Mouse (Mus musculus) heart, postnatal 36 days (tissue): ENCODE data around the gene Plcg1. TPM values are rescaled to one million over a fixed set of nuclear protein-coding genes. Genes with fewer than 3 reads are reported as not detected.
A peak's percentile ranks its signal among the peaks of the same experiment; 100 is the strongest.

Experiments used
- DNase-seq, 2 experiments: peaks; one replicate each; pipeline ENCODE4 v3.0.0; 2021 to 2022
- intact Hi-C: fragments of 180-260 bp; cut with DNase I; formaldehyde crosslinking; loops from one replicate; pipeline ENCODE4 v1.15.1; 2025
- total RNA-seq, 2 experiments: library from RNA; stranded (reverse); gene quantifications; 2 replicates each; pipeline ENCODE4 v1.2.3; 2021

Gene Plcg1
- total RNA-seq, 2 experiments from 2014 or later: 56.7 to 73.1 TPM

DNA sequence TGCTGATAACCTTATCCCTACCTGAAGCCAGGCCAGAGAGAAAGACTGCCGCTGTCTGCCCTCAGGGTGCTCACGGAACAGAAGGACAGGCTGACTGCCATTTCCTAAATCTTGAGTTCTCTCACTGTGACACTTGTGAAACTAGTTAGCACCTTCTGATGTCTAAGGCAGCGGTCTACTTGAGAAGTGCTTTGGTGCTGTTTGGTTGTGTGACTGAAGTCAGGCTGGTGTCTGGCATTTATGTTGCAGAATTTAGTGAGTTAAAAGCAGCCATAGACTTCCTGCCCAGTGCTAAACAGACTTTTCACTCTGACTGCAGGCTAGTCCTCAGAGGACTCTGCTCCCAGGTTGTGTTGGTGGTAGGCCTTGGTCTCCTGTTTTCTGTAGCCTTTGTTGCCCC is 3.2 kb downstream of the Plcg1 start:
- DNase-seq: no peak
- intact Hi-C loops: loop anchor here (2.0 kb wide), 1 partner anchor 26 kb away; no protein-coding TSS in a partner anchor

DNA sequence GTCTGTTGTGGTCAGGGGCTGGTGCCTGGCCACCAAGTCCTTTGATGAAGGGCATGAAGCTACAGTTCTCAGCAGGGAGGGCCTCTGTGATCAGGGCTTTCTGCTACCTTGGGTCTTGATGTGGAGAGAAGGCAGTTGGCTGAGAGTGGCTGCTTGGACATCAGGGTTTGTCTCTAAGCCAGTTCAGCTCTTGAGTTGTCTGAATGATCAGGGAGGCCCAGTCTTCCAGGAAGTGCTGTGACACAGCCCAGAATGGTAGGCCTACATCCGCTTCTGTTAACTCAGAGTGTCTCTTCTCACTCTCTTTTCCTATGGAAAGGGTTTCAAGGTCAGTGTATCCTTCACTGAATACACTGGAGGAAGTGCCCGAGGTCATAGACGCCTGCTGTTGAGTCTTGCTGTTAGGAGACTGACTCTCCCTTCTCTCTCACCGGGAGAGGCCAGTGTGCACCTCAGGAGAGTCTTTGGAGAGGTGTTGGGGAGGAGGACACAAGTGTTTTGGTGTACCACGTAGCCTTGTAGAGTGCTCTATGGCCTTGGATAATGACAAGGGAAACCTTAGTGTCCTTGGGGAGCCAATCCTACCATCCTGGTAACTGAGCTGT is 4.7 kb downstream of the Plcg1 start:
- intact Hi-C loops: loop anchor here (2.0 kb wide), 1 partner anchor 25 kb away; no protein-coding TSS in a partner anchor

DNA sequence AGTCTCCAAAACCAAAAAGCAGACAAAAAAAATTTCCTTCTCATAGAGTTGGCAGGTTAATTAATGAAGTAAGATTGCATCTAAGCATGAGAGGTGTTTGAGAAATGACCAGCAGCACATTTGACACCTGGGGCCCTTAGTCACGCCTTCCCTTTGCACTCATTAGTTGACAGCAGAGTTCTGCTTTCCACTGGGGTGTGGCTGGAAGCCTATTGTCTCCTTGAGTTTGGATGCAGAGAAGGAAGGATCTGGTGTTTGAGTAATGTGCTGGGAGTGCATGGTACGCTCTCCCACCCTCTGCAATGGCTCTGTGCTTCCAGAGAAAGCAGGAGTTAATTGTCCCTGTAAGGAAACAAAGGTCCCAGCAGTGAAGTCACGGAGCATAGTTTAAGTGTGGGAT is 5.4 kb downstream of the Plcg1 start:
- DNase-seq: no peak
- intact Hi-C loops: no loop called here

More for the DNA sequence above, 4.7 kb downstream of the Plcg1 start:
- DNase-seq: no peak

DNA sequence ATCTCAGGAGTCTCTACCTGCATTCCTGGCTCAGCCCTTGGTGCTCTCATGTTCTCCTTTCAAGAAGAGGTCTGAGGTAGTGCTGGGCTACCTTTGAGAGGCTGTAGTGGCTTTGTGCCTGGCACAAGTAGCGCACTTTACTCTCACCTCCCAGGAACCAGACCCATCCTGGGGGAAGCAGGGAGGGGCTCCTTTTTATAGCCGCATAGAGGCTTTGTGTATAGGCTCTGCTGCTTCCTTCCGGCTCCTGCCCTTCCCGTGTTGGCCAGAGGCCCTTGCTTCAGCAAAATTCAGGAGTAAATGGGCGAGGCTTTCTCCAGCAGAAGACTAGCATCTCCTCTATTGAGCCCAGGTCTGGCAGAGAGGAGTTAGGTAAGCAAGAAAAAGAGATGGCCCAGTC is 7.3 kb downstream of the Plcg1 start:
- no peak for DNase-seq
- intact Hi-C loops: no loop called here

DNA sequence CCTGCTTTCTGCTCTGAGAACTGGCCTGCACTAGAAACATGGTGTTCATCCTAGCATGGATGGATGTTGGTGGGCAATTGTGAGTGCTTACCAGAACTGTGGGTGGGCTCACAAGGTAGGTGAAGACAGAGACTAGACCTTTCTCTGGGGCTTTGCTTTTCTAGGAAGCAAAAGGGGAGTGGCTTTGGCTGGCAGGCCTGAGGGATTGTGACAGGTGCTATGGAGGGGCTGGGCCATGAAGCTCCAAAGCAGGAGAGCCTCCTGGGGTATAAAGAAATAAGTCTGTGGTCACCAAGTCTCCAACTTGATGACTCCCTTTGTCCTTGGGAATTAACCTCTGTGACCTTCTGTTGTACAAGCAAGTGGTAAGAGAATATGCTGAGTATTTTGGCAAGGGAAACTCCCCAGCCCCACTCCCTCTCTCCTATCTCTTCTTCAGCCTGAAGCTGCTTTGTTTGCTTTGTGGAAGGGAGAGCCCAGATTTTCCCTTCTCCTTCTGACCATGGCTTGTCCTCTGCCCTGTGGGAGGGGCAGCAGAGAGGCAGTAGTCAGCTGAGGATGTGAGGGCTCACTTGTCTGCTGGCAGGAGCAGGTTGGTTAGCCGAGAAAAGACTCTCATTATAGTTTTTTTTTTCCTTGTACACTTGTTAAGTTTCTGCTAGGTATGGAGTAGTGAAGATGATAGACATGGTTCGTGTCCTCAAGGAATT is 8.7 kb downstream of the Plcg1 start:
- DNase-seq: no peak
- intact Hi-C loops: no loop called here

DNA sequence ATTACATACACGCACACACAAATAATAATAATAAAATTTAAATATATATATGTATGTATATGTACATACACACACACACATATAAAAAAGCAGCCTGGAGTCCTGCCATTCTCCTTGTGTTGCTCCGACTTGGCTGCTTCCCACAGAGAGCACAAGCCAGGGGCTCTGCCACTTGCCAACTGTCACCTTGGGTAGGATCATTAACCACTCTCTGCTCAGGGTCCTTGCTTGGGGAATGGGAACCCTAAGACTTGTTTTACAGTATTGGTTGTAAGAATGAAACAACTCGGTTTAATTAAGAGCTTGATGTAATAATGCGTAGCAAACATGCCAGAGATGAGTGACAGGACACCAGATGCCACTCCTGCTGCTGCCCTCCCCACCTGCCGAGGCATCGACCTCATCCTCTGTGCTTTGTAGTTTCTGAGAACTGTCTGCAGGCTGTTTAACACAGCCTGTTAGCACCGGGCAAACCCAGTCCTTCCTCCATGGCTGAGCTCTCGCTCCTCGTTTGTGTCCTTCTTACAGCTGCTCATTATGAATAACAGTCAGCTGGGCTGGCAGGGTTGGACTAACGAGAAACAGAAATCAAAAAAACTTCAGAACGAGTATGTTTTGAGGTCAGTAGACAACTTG is 9.5 kb downstream of the Plcg1 start:
- no peak for DNase-seq
- intact Hi-C loops: no loop called here

DNA sequence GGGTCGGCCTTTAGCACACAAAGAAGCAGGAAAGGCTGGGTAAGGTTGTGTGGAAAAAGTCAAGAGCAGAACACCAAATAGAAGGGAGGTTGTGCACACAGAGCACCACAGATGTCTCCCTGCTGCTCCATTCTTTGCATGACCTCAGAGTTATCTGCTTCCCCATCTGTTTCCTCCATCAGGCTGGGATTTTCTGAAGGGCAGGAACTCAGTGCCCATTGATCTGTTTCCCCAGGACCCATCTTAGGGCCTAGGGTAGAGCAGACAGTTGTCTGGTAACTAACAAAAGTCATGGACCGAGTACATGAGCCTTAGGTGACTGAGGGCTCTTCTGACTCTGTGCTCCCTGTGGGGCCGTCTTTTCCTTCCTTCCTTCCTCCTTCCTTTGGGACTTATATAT is 10.5 kb downstream of the Plcg1 start:
- intact Hi-C loops: no loop called here
- no peak for DNase-seq

DNA sequence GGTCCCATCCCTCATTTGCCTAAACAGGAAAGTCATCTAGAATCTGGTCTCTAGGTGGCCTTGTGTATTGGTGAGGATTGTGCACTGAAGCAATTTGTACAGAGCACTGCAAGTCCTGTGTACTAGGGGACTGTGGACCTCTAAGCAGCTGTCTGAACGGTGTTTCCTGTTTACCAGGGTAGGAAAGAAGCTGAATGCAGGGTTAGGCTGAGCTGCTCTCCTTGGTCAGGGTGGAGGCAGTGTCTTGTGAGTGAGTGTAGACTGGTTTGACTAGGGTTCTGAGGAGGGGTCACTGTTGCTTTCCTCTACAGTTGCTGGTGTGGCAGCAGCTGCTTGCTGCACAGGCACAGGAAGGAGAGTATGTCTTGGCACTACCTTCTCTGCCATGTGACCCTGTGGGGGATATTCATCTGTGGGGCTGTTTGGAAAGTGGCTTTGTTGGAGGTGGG is 11.1 kb downstream of the Plcg1 start:
- DNase-seq: no peak
- intact Hi-C loops: no loop called here

DNA sequence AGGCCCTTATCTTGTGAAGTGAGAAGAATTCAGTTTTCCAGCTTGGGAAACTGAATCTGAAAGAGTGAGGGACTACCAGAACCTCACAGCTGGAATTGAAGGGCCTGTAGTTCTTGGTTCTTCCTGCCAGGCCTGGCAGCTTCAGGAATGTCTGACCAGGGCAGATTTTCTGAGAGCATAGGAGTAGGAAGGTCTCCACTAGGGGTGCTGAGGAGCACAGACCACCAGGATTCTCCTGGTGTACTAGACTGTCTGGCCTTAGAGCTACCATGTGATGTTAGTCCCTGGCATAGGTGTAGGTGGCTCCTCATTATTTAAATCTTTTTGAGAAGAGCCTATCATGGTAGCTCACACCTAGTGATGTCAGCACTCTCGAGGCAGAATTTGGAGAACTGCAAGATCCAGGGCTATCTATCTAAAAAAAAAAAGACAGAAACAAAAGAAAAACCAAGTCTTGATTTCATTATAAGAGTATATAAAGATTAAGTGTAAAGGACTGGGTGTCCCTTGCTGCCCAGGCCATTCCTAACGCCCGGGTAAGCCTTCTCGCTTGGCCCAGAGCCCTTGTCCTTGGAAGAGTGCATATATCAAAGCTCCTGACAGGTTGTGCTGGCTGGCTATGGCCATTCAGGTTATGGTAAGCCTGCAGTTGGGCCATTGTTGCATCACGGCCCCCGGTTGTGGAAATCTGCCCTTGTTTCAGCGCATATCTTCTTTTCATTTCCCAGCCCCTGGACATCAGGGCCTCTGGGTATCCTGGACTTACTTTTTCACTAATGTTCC is 13.1 kb downstream of the Plcg1 start:
- peak; percentile 76 to 82 for DNase-seq
- intact Hi-C loops: no loop called here

DNA sequence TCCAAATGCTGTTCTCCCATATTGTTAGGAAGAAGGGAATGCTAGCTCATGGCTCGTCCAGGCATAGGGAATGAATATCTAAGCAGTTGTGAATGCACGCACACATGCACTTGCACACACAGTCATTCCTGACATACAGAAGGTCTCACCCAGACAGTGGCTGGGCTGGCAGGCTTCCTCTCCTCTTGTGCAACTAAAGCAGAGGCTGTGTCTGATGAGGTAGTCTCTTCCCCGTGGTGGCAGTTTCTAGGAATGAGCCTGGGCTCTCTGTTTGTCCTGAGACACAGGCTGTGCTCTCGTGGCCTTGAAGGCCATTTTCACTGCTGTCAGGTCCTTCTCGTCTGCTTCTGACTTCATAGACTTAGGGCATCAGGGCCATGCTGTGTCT is 13.7 kb downstream of the Plcg1 start:
- no peak for DNase-seq
- intact Hi-C loops: no loop called here

DNA sequence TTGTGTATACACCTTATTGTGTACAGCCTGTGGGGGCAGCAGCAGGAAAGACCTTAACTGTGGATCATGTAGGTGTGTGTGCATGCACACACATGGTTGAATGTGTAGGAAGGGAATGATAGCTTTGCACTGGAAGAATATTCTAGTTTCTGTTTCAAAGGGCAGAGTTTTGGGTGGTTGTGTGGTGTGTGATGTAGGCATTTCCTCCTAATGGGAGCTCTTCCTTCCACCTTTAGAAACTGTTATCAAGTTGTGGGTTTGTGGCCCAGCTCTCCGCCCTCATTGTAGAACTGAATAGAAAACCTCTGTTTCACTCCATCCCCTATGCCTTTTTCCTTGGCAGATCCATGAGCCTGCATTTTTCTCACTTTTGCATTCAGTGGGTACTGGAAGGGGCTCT is 14.4 kb downstream of the Plcg1 start:
- intact Hi-C loops: no loop called here
- DNase-seq: no peak

DNA sequence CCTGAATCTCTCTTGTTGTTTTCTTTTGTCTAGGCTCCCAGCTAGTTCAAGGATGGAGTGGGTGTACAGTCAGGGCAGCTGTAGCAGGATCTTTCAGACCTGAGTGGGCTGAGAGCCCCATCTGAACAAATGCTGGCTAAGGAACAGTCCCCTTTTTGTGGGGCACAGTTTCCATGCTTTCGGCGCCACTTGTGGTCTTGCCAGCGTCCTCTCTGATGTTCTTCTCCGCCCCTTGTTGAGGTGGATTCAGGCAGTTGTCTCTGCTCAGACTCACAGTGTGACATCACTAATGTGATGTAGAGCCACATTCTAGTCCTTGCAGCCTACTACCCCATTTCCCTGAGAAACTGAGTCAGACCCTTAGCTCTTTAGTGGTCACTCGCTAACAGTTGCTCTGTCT is 15.5 kb downstream of the Plcg1 start:
- intact Hi-C loops: no loop called here
- no peak for DNase-seq

DNA sequence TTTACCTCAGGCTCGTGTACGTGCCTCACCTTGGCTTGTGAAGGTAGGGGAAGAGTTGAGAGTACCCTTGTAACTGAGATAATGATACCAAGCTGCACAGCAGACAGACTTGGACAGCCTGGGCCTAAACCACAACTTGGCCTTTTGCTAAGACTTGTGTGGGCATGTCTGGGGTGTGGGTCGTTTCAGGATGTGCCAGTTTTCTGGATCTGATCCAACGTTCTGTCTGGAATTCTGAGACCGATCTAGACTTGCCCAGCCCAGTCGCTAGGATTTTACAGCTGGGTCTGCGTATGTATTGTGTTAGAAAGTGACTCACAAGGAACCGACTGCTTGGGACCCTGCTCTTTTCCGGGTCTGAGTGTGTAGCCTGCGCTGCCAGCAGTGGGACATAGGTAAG is 16.0 kb downstream of the Plcg1 start:
- intact Hi-C loops: no loop called here
- DNase-seq: no peak

DNA sequence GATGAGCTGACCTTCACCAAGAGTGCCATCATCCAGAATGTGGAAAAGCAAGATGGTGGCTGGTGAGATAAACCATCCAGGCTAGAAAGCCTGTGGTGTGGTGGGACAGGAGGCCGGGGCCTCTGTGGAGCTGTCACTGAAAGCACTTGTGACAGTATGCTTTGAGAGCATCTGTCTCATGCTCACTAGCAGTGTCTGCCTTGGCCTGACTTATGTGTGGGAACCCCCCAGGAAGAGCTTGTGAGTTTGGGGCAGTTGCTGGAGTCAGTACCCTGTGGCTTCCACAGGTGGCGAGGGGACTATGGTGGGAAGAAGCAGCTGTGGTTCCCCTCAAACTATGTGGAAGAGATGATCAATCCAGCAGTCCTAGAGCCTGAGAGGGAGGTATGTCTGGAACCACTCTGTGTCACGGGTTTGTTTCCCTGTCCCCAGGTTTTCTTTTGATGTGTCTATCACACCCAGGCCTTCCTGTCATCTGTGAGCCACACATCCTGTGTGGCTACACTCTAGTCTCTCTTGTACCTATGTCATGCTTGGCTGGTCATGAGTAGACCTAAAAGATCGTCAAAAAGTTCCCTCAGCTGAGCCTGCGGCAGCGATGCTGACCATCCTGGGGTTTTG is 25.6 kb downstream of the Plcg1 start:
- intact Hi-C loops: no loop called here
- no peak for DNase-seq

DNA sequence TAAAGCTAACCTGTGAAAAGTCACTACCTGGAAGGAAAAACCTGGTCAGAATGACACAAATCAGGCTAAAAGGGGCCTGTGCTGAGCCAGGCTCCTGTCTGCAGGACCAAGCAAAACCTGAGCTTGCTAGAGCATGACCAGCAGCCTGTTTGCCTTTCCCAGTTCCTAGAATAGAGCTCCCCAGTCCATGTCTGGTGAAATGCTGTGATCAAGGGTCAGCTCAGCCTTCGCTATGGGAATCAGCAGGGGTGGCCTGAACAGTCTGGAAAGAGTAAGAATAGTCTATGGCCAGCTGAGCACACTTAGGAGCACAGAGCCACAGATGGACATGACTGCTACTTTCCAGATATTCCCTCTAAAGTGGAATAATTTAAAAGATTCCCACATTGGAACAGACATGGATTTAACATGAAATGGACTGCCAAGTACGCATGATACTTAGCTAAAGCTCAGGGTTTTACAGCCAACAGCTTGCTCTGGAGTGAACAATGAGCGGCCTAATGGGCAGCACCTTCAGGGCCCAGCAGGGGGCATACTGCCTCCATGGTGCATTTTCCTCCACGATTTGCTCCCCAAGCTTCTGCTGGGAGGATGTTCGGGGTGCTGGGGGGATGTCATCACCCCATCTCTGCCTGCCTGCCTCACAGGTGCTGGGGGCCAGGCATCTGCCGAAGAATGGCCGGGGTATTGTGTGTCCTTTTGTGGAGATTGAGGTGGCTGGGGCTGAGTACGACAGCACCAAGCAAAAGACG is 29.5 kb downstream of the Plcg1 start:
- intact Hi-C loops: loop anchor here (1.0 to 2.0 kb wide), 2 partner anchors 26 to 127 kb away; no protein-coding TSS in a partner anchor
- DNase-seq: peak; percentile 58 to 63

DNA sequence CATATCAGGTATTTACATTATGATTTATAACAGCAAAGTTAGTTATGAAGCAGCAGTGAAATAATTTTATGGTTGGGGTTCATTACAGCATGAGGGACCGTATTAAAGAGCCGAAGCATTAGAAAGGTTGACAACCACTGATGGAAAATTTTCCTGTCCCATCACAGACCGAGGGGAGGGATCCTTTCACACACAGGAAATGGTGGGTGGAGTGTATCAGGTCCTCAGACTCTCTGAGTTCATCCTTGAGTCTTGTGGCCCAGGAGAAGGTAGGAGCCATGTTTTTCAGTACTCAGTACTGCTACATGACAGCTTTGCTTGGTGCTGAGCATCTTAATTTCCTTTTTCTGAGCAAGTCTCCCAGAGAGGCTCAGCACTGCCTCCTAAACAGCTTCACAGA is 32.7 kb downstream of the Plcg1 start:
- intact Hi-C loops: no loop called here
- DNase-seq: no peak

DNA sequence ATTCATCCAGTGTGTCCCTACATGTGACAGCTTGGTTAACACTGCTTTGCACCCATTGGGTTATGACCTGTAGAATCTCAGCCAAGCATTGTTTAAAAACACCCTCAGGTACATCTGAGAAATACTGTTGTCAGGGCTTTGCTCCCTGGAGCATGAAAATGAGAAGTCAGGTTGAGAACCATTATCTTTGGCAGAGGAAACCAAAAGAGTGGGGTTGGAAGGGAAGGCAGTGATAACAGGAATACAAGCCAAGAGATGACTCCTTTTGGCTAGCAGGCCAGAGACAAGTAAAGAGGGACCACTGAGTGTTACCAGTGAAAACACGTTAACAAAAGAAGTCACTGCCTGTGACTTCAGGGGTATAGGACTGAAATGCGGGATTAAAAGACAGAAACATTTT is 33.3 kb downstream of the Plcg1 start:
- intact Hi-C loops: no loop called here
- DNase-seq: no peak

DNA sequence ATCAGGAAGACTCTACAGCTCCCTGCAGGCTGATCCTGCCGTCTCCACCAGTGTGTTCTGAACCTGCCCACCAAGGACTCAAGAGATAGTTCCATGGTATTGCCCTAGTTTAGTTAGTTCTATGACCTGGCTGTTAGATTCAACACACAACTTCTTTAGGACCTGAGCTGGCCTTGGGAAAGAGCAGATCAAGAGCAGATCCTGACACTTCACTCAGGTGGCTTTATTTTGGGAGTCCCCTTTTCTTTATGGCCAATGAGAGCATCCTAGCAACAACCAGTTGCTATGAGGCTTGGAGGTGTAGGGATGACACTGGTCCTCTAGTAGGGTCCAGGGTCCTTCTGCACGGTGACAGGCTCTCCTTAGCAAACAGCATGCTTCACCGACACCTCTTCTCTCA is 34.0 kb downstream of the Plcg1 start:
- intact Hi-C loops: loop anchor here (5.0 kb wide), 1 partner anchor 37 kb away; no protein-coding TSS in a partner anchor

DNA sequence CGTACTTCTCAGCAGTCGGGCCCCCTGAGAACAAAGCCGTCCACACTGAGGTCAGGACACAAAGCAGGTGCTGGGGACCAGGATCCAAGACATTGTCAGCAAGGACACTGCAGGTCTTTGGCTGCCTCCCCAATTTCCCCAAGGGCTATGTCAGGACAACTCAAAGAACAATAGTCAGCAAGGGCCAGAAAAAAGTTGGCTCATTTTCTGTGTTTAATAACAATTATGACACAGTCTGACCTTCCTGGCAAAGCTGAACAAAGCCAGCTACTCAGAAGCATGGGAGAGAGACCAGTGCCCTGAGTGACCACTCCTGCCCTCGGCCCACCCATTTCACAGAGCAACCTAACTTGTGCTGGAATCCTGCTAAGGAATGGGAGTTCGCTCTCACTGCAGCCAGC is 35.3 kb downstream of the Plcg1 start:
- DNase-seq: peak; percentile 70 to 72
- intact Hi-C loops: loop anchor here (2.0 to 5.0 kb wide), 2 partner anchors 20 to 36 kb away; no protein-coding TSS in a partner anchor

More for the DNA sequence above, 34.0 kb downstream of the Plcg1 start:
- DNase-seq: no peak

DNA sequence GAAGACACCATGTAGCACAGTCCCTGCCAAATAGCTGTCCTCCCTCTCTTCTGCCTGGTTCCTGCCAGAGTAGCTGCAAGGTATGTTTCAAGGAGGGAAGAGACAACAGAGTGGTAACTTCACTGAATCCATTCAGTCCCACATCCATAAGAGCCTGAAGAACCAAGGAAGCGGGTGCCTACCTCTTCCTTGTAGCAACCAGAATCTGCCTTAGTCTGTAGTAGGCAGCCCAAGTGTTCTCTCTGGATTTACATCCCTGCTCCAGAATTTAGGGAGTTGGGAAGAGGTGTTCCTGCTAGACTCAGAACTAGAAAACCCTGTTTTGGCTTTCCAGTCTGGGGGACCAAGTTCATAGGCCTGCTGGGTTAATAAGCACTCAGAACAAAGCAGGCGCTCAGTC is 36.1 kb downstream of the Plcg1 start:
- DNase-seq: no peak
- intact Hi-C loops: loop anchor here (2.0 to 5.0 kb wide), 2 partner anchors 20 to 35 kb away; no protein-coding TSS in a partner anchor
